Mouse (Mus musculus): ENCODE results near the gene Palm2. TPM values are rescaled to one million over a fixed set of nuclear protein-coding genes. Genes with fewer than 3 reads are reported as not detected.
A peak's percentile ranks its signal among the peaks of the same experiment; 100 is the strongest.

Gene Palm2
- total and polyA plus RNA-seq, 3 experiments: not detected

DNA sequence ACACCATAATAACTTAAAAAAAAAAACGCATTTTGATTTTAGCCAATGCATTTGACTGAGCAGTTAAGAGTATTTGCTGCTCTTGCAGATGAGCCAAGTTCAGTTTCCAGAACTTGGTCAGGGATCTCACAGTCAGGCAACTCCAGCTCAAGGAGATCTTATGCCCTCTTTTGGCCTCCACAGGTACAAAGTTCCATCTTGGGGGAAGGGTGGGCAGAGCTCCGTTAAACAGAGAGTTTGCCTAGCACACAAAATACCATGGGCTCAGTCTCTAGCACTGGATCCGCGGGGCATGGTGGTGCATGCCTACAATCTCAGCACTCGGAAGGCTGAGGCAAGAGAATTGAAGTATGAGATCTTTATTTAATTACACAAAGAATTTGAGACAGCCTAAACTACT, 298.3 kb downstream of the Palm2 start:
- no peak overlapping the region for H3K9ac ChIP-seq (ENCODE audit: control insufficient read depth, low read depth, low read length, poor library complexity, severe bottlenecking)
- peaks cover 0 to 10% of the 10 kb centered on the region in 2 experiments; a peak in 2 of 4 replicates for H3K36me3 ChIP-seq (ENCODE audit: control insufficient read depth in 1 of 2, insufficient read depth in 2 of 2, low read length in 2 of 2)
- H3K27me3 ChIP-seq (ENCODE audit: control insufficient read depth in 1 of 2, insufficient read depth in 2 of 2, low read length in 2 of 2): peaks cover 0 to 1% of the 10 kb centered on the region in 2 experiments; a peak in 1 of 4 replicates
- H3K27ac ChIP-seq (ENCODE audit: control insufficient read depth, low read depth, low read length): no peak overlapping the region
- H3K9me3 ChIP-seq (replicated peaks; ENCODE audit: insufficient read depth, low read length): no peaks in the 10 kb centered on the region
- no peaks in the 10 kb centered on the region for H3K79me2 ChIP-seq (ENCODE audit: control insufficient read depth, insufficient read depth, low read length, poor library complexity)
- TF ChIP-seq ZC3H11A (IDR thresholded peaks at IDR 0.05; ENCODE audit: low read depth, low read length): no peak
- TF ChIP-seq ELF1 (IDR thresholded peaks at IDR 0.05; ENCODE audit: low read depth, low read length): no peak
- no peak for TF ChIP-seq ETS1 (IDR thresholded peaks at IDR 0.05; ENCODE audit: low read depth, low read length)
- TF ChIP-seq MAZ (IDR thresholded peaks at IDR 0.05; ENCODE audit: low read depth, low read length): no peak
- no peak for TF ChIP-seq EP300 (IDR thresholded peaks at IDR 0.05; ENCODE audit: low read depth in 1 of 2, low read length in 2 of 2)
- TF ChIP-seq POLR2AphosphoS2 (IDR thresholded peaks at IDR 0.05; ENCODE audit: low read length): no peak
- TF ChIP-seq GABPA (IDR thresholded peaks at IDR 0.05; ENCODE audit: low read depth, low read length): no peak
- no peak for TF ChIP-seq ZMIZ1 (IDR thresholded peaks at IDR 0.05; ENCODE audit: low read depth, low read length)
- TF ChIP-seq CTCF (IDR thresholded peaks at IDR 0.05 in 2 of 3, conservative IDR thresholded peaks at IDR 0.05 in 1 of 3; ENCODE audit: control insufficient read depth in 1 of 3, insufficient read depth in 1 of 3, low read depth in 2 of 3, low read length in 3 of 3, poor library complexity in 1 of 3, severe bottlenecking in 1 of 3): no peak
- no peak for TF ChIP-seq CHD2 (IDR thresholded peaks at IDR 0.05; ENCODE audit: low read length)
- TF ChIP-seq GATA1 (IDR thresholded peaks at IDR 0.05; ENCODE audit: low read depth, low read length): no peak
- TF ChIP-seq HCFC1 (IDR thresholded peaks at IDR 0.05; ENCODE audit: low read depth, low read length): no peak
- TF ChIP-seq TAL1 (IDR thresholded peaks at IDR 0.05; ENCODE audit: low read length): no peak
- TF ChIP-seq MYC (IDR thresholded peaks at IDR 0.05; ENCODE audit: low read depth, low read length): no peak
- TF ChIP-seq RAD21 (IDR thresholded peaks at IDR 0.05; ENCODE audit: low read depth, low read length): no peak
- no peak for TF ChIP-seq TCF12 (IDR thresholded peaks at IDR 0.05; ENCODE audit: low read depth, low read length)
- no peak for TF ChIP-seq SMC3 (IDR thresholded peaks at IDR 0.05; ENCODE audit: low read depth, low read length)
- TF ChIP-seq NELFE (IDR thresholded peaks at IDR 0.05; ENCODE audit: low read depth, low read length): no peak
- TF ChIP-seq JUND (IDR thresholded peaks at IDR 0.05; ENCODE audit: low read depth, low read length): no peak
- H3K4me1 ChIP-seq (ENCODE audit: control insufficient read depth in 1 of 2, insufficient read depth in 2 of 2, low read length in 2 of 2): peaks cover 2 to 12% of the 10 kb centered on the region in 2 experiments; a peak in 2 of 4 replicates
- H3K4me3 ChIP-seq (ENCODE audit: control insufficient read depth in 1 of 2, insufficient read depth in 1 of 2, low read depth in 2 of 2, low read length in 2 of 2): no peak overlapping the region
- no peak for DNase-seq (ENCODE audit: low read depth, low spot score)

GRCm38 (mm10) chr4:57733445-57733844, 299.4 kb downstream of the Palm2 start:
- Histone ChIP-seq H3K27me3 (ENCODE audit: control insufficient read depth in 1 of 2, insufficient read depth in 2 of 2, low read length in 2 of 2) (peaks cover 0 to 1% of the 10 kb centered on the region in 2 experiments; a peak in 1 of 4 replicates), H3K36me3 (ENCODE audit: control insufficient read depth in 1 of 2, insufficient read depth in 2 of 2, low read length in 2 of 2) (peaks cover 0 to 10% of the 10 kb centered on the region in 2 experiments; a peak in 2 of 4 replicates), H3K79me2 (ENCODE audit: control insufficient read depth, insufficient read depth, low read length, poor library complexity) (no peaks in the 10 kb centered on the region), H3K9me3 (replicated peaks; ENCODE audit: insufficient read depth, low read length) (no peaks in the 10 kb centered on the region), H3K27ac (ENCODE audit: control insufficient read depth, low read depth, low read length) (peak overlapping the region; percentile 27; the same call in 1 of the 2 replicates), H3K4me3 (ENCODE audit: control insufficient read depth in 1 of 2, insufficient read depth in 1 of 2, low read depth in 2 of 2, low read length in 2 of 2) (peak overlapping the region; percentile 42 to 48; a peak in 3 of 4 replicates), H3K9ac (ENCODE audit: control insufficient read depth, low read depth, low read length, poor library complexity, severe bottlenecking) (no peak overlapping the region), H3K4me1 (ENCODE audit: control insufficient read depth in 1 of 2, insufficient read depth in 2 of 2, low read length in 2 of 2) (peaks cover 2 to 12% of the 10 kb centered on the region in 2 experiments; a peak in 2 of 4 replicates)
- TF ChIP-seq ZKSCAN1 (IDR thresholded peaks at IDR 0.05; ENCODE audit: low read depth, low read length): no peak
- TF ChIP-seq ZC3H11A (IDR thresholded peaks at IDR 0.05; ENCODE audit: low read depth, low read length): no peak
- TF ChIP-seq GATA1 (IDR thresholded peaks at IDR 0.05; ENCODE audit: low read depth, low read length): peak; percentile 85
- TF ChIP-seq TAL1 (IDR thresholded peaks at IDR 0.05; ENCODE audit: low read length): peak; percentile 24
- TF ChIP-seq RCOR1 (IDR thresholded peaks at IDR 0.05; ENCODE audit: low read depth, low read length): peak; percentile 83
- TF ChIP-seq SIN3A (IDR thresholded peaks at IDR 0.05; ENCODE audit: low read length): 0 out of 2 replicates have a peak, but pooled peaks have one; percentile 13
- no peak for TF ChIP-seq E2F4 (IDR thresholded peaks at IDR 0.05; ENCODE audit: borderline replicate concordance, low read depth, low read length)
- no peak for TF ChIP-seq MEF2A (IDR thresholded peaks at IDR 0.05; ENCODE audit: extremely low read depth, insufficient replicate concordance, low read depth, low read length, poor library complexity, severe bottlenecking)
- peak; percentile 51; the same call in 1 of the 2 replicates for TF ChIP-seq TCF12 (IDR thresholded peaks at IDR 0.05; ENCODE audit: low read depth, low read length)
- TF ChIP-seq ETS1 (IDR thresholded peaks at IDR 0.05; ENCODE audit: low read depth, low read length): peak; percentile 59; the same call in 1 of the 2 replicates
- no peak for TF ChIP-seq ZNF384 (IDR thresholded peaks at IDR 0.05; ENCODE audit: low read depth, low read length)
- TF ChIP-seq EP300 (IDR thresholded peaks at IDR 0.05; ENCODE audit: low read depth in 1 of 2, low read length in 2 of 2): peak; percentile 72 to 75; a peak in 3 of 4 replicates
- DNase-seq (ENCODE audit: low read depth, low spot score): peak; percentile 93

Measured in MEL (cell line).